Mouse (Mus musculus) liver, embryonic 12.5 days (tissue): Measurements from ENCODE around the gene Col4a1. TPM values are rescaled to one million over a fixed set of nuclear protein-coding genes. Genes with fewer than 3 reads are reported as not detected.

Experiments
- ATAC-seq: fragments of 200-750 bp; cut with Nextera tagmentation; 2 replicates; pipeline ENCODE4 v1.8.0; 2017; ENCODE audit warnings: moderate number of reproducible peaks, mild to moderate bottlenecking, moderate library complexity
- H3K27ac ChIP-seq: fragments of 300-500 bp; sonication (generic); 2 replicates; pipeline ENCODE4 v1.5.1; 2016; ENCODE audit warnings: mild to moderate bottlenecking
- H3K27me3 ChIP-seq: fragments of 300-500 bp; sonication (generic); replicated peaks from 2 replicates; pipeline ENCODE4 v1.6.1; 2016; ENCODE audit warnings: mild to moderate bottlenecking, moderate library complexity
- H3K36me3 ChIP-seq: fragments of 300-500 bp; sonication (generic); 2 replicates; pipeline ENCODE4 v1.6.1; 2016; ENCODE audit warnings: mild to moderate bottlenecking, moderate library complexity
- H3K4me1 ChIP-seq: fragments of 300-500 bp; sonication (generic); 2 replicates; pipeline ENCODE4 v1.6.1; 2016
- H3K4me2 ChIP-seq: fragments of 300-500 bp; sonication (generic); 2 replicates; pipeline ENCODE4 v1.6.1; 2016; ENCODE audit warnings: mild to moderate bottlenecking, moderate library complexity
- H3K4me3 ChIP-seq: fragments of 300-500 bp; sonication (generic); 2 replicates; pipeline ENCODE4 v1.5.1; 2016; ENCODE audit warnings: mild to moderate bottlenecking, moderate library complexity
- H3K9ac ChIP-seq: fragments of 300-500 bp; sonication (generic); 2 replicates; pipeline ENCODE4 v1.6.1; 2016; ENCODE audit warnings: mild to moderate bottlenecking, moderate library complexity
- H3K9me3 ChIP-seq: fragments of 300-500 bp; sonication (generic); replicated peaks from 2 replicates; pipeline ENCODE4 v1.6.1; 2016; ENCODE audit warnings: mild to moderate bottlenecking, moderate library complexity
- WGBS: fragments of 180-500 bp; shearing (Covaris S2); methylation state at CpG from one replicate; pipeline ENCODE4 v1.1.7; 2016; ENCODE audit not compliant: insufficient replicate concordance; 5-methylcytosine and 5-hydroxymethylcytosine counted together
- polyA plus RNA-seq: library from polyadenylated mRNA; unstranded; fragments of >200 nt; fragmentation: Nextera tagmentation; extraction: Ambion mirVana; gene quantifications from 2 replicates; pipeline ENCODE4 v1.2.1, GENCODE M21; 2016

Gene Col4a1
- polyA plus RNA-seq, 1 experiment from 2014 or later = 30.9 TPM

- H3K4me1 ChIP-seq = no peaks in the 10 kb centered on the region
- no peak for ATAC-seq
- no peak overlapping the region for H3K27ac ChIP-seq
- H3K27me3 ChIP-seq = peaks cover 8% of the 10 kb centered on the region; the same call in 1 of the 2 replicates
- no peaks in the 10 kb centered on the region for H3K9me3 ChIP-seq
- no peak overlapping the region for H3K4me2 ChIP-seq
- 60% methylated on average over 3 of the region's 3 CpGs for WGBS
- no peaks in the 10 kb centered on the region for H3K36me3 ChIP-seq
- no peak overlapping the region for H3K4me3 ChIP-seq
- H3K9ac ChIP-seq = no peak overlapping the region
Measured at GRCm38 (mm10) chr8:11150268-11150667, 162.4 kb downstream of the Col4a1 start.

GRCm38 (mm10) chr8:11149201-11149810, 163.3 kb downstream of the Col4a1 start:
- H3K9me3 ChIP-seq = no peaks in the 10 kb centered on the region
- no peak overlapping the region for H3K27ac ChIP-seq
- no peak overlapping the region for H3K4me2 ChIP-seq
- no peak overlapping the region for H3K9ac ChIP-seq
- no peaks in the 10 kb centered on the region for H3K36me3 ChIP-seq
- H3K27me3 ChIP-seq = peaks cover 8% of the 10 kb centered on the region; the same call in 1 of the 2 replicates
- no peak overlapping the region for H3K4me3 ChIP-seq
- WGBS = 69% methylated on average over 9 of the region's 9 CpGs
- H3K4me1 ChIP-seq = no peaks in the 10 kb centered on the region
- ATAC-seq = no peak

- Histone ChIP-seq H3K9ac (no peak overlapping the region), H3K4me1 (no peaks in the 10 kb centered on the region), H3K4me3 (no peak overlapping the region), H3K9me3 (no peaks in the 10 kb centered on the region), H3K27me3 (peaks cover 8% of the 10 kb centered on the region; the same call in 1 of the 2 replicates), H3K4me2 (no peak overlapping the region), H3K36me3 (no peaks in the 10 kb centered on the region), H3K27ac (no peak overlapping the region)
- 65% methylated on average over 8 of the region's 8 CpGs for WGBS
- no peak for ATAC-seq
Measured at GRCm38 (mm10) chr8:11148797-11149196, 163.8 kb downstream of the Col4a1 start.

Other genes starting within 250 kb of the Col4a1 start
- gene Col4a2, start within 50 bp of the Col4a1 start, polyA plus RNA-seq = 11.8 and 12.0 TPM in 2 replicates
- gene Rab20, start 165.9 kb upstream of the Col4a1 start, polyA plus RNA-seq = 3.8 and 3.9 TPM in 2 replicates
- 44.6 and 52.1 TPM in 2 replicates for gene Naxd, start 184.7 kb upstream of the Col4a1 start, polyA plus RNA-seq
- 20.9 and 22.2 TPM in 2 replicates for gene Cars2, start 238.0 kb upstream of the Col4a1 start, polyA plus RNA-seq
- 21.6 and 22.8 TPM in 2 replicates for gene Ing1, start 242.7 kb upstream of the Col4a1 start, polyA plus RNA-seq